Mouse (Mus musculus) heart, adult 11 months (tissue): ENCODE results near the gene Gpr19.
A peak's percentile ranks its signal among the peaks of the same experiment; 100 is the strongest.

Source experiments
- DNase-seq: peaks from one replicate; pipeline ENCODE4 v3.0.0; 2022

Gpr19 gene

GRCm38 (mm10) chr6:134898095-134898965 lies at the start of gene Gpr19:
Gpr19 (minus strand) TSS chr6:134898578.
- peak; percentile 99 for DNase-seq

- peak; percentile 94 for DNase-seq
These were observed 49.1 kb upstream of the Gpr19 start for GRCm38 (mm10) chr6:134947311-134948087.

DNA sequence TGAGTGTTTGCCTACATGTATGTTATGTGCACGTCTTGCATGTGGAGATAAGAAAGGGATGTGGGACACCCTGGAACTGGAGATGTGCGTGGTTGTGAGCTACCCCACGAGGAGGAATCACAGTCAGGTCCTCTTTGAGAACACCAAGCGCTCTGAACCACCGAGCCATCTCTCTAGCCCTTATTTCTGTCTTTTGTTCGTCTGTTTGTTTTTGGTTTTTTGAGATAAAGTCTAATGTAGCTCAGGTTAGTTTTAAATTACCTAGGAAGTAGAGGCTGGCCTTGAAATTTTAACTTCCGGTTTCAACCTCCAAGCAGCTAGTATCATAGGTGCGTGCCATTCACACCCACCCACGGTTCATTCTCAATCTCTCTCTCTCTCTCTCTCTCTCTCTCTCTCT lies 48.5 kb upstream of the Gpr19 start:
- DNase-seq: peak; percentile 74

- peak; percentile 83 for DNase-seq
These were observed 47.7 kb upstream of the Gpr19 start for GRCm38 (mm10) chr6:134946054-134946453.

GRCm38 (mm10) chr6:134943759-134944407 lies 45.5 kb upstream of the Gpr19 start:
- DNase-seq: peak; percentile 21

- DNase-seq: no peak
These were observed 41.4 kb upstream of the Gpr19 start for GRCm38 (mm10) chr6:134939781-134940180.

- DNase-seq: peak; percentile 82
These were observed 35.9 kb upstream of the Gpr19 start for GRCm38 (mm10) chr6:134934305-134934704.

GRCm38 (mm10) chr6:134933207-134933558 lies 34.8 kb upstream of the Gpr19 start:
- DNase-seq: no peak

DNA sequence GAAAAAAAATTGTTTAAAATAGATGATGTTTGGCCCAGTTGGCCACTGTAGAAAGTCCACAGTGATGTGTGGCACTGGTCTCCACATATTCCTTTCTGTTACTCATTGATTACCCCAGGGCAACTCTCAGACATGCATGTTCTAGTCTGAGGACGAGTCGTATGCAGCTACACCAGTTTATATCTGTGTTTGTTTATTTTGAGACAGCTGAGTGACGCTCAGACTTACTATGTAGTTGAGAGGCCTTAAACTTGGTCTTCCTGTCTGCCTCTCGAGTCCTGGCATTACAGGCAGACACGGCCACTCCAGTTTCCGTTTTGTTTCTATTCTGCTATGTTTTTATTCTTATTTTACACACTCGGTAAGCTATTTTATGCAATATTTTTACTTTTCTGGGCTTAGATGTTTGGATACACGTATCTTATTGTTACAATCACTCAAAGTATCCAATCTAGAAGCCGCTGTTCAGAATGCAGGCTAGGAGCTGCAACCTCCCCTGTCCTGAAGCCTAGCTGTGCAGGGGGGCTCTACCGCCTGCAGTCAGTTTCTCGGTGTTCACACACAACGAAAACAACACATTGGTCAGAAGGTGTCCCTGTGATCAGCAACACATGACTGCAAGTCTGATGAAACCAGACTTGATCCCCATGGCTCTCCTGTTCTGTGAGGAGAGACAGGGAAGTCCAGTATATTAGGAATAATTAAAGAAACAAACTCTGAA lies 34.3 kb upstream of the Gpr19 start:
- DNase-seq: no peak

DNA sequence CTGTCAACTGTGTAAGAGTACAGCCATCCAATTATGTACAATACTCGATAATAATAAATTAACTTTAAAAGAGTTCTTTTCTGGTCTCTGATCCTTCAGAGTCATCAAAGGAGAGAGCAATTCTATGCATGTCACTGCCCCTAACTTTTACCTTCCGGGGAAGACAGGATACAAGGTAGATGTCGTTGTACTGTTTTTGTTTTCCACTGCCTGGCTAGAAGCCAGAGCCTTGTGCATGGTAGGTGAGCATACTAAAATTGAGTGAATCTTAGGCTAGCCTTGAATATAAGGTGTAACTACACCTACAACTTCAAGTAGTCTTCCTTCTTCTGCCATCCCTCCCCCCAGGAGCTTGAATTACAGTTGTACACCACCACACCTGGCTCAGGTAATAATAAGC lies 32.8 kb upstream of the Gpr19 start:
- no peak for DNase-seq

DNA sequence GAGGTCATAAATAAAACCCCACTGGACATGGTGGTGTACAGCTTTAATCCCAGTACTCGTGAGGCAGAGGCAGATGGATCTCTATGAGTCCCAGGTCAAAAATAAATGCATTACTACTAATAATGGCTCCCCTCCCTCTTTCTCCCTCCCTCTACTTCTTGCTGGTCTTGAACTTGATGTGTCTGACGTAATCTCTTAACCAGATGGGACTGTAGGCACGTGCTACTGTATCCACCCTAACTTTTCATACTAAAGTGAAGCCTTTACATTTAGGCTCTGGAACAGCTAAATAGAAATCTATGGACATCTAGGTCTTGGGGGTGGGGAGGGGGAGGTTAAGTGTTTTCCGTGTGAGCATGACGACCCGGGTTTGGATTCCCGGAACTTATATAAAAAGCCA lies 32.0 kb upstream of the Gpr19 start:
- no peak for DNase-seq

DNA sequence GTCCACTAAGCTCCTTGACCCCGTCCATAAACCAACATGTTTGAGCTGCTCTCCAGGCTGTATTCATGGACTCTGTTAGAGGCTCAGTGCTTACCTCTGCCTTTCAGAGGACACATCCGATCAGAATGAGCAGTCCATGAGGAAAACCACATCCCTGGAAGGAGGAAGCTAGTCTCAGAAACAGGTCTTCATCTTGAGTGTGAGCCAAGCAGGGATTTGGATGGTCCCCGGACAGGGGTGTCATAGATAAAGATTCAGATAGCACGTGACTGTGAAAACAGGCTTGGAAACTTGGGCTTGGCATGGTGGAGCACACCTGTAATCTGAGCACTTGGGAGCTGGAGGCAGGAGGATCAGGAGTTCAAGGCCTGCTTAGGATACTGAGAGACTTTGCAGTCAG lies 31.5 kb upstream of the Gpr19 start:
- no peak for DNase-seq

- DNase-seq: peak; percentile 97
These were observed 30.5 kb upstream of the Gpr19 start for GRCm38 (mm10) chr6:134928889-134929310.

- DNase-seq: peak; percentile 99
These were observed 29.9 kb upstream of the Gpr19 start for GRCm38 (mm10) chr6:134928096-134928888.

DNA sequence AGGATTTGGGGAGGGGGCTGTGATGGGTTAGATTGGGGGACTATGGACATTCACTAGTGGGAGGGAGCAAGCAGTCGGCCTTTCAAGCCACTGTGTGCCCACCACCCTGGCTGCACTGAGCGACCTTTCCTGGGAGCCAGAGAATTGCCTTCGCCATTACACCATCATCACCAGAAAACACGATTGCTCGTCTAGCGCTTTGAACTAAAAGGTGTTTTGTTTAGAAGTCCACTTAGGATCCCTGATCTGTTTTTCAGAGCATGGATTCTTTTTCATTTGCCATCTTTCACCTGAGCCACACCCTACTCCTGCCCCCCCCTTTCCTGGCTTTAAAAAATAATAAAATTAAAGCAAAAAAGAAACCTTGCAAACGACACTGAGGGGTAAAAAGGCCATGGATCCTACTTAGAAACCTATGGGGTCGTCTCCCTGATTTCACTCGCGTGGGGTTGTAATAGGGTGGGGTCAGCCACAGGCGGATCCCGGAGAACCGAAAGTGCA lies 29.3 kb upstream of the Gpr19 start:
- DNase-seq: no peak

- peak; percentile 98 for DNase-seq
These were observed 28.6 kb upstream of the Gpr19 start for GRCm38 (mm10) chr6:134926803-134927594.

DNA sequence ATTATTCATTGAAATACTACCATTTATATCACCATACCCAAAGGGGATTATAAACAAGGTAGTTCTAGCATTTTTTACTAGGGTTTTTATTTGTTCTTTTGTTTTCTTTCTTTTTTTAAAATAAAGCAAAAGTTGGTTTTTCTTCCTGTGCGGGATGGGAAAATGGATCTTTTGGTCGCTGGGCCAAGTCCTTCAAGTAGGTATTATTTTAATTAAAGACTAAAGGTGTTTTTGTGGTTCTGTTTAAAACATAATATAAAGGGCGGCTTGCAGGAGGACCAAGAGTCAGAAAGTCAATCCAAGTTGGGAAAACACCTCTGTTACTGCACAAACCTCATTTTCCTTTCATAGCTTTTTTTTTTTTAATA lies 27.9 kb upstream of the Gpr19 start:
- no peak for DNase-seq

DNA sequence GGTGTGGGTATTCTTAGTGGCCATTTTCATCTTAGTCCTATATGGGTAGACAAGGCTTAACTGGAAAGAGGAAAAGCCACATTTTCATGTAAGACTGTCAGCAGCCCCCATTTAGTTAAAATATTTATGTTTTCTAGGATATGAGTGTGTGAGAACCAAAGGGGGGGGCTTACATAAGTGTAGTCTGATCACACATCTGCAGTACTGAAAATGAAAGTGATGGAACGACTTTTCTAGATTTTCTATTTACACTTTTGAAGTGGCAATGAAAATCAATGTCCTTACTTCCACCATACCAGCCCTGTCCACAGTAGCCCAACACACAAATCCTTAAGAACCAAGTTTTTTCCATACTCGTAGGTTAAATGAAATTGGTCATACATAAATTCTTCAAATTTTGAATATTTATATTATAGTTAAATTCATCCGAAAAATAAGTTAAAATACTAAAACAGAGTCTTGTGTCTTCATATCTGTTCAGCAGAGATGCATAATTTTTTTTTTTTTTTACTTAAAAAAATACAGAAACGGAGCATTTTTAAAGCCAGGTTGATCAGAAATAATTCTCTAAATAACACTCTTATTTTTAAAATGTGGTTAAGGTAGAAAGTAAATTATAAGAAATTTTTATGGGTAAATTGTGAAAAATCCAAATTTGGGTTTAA lies 27.4 kb upstream of the Gpr19 start:
- DNase-seq: no peak

GRCm38 (mm10) chr6:134924262-134924661 lies 25.9 kb upstream of the Gpr19 start:
- no peak for DNase-seq

DNA sequence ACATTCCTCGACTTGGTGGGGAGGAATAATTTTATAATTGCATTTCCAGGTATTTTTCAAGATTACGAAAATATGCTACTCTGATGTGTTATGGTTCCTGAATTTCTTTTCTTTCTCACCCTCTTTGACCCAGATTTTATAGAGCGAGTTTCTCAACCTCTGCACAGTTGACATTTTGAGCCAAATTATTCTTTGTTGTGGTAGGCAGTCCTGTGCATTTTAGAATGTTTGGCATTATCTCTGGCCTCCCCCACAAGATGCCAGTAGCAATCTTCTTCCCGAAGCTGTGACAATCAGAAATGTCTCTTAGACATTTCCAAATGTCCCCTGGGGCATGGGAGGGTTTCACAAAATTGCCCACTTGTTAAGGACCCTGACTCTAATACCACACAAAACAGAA lies 25.3 kb upstream of the Gpr19 start:
- DNase-seq: no peak
